Comparison of ENCODE assay signal across 8 mouse cellular contexts in genomic region chr2:27572928-27573627, GRCm38 (mm10). TPM values are rescaled to one million over a fixed set of nuclear protein-coding genes. Genes with fewer than 3 reads are reported as not detected.
A peak's percentile ranks its signal among the peaks of the same experiment; 100 is the strongest.
DNase-seq lines count a peak whose midpoint lies in the region; ATAC-seq lines count a peak whose summit lies in the region.

No protein-coding gene starts in this region.

- H3K9ac ChIP-seq in intestine, embryonic 16.5 days (ENCODE audit: low read depth, low read length): no peak overlapping the region
- no peak overlapping the region for H3K9ac ChIP-seq in midbrain, embryonic 15.5 days

- H3K27ac ChIP-seq in intestine, embryonic 16.5 days (ENCODE audit: low read length): 0 out of 2 replicates have a peak overlapping the region, but pooled peaks have one; percentile 47
- H3K27ac ChIP-seq in midbrain, embryonic 15.5 days: peak overlapping the region; percentile 81

- 37% methylated on average over 18 of the region's 18 CpGs for WGBS in intestine, embryonic 16.5 days
- WGBS in midbrain, embryonic 15.5 days: 26% methylated on average over 18 of the region's 18 CpGs

- no peak overlapping the region for H3K4me2 ChIP-seq in intestine, embryonic 16.5 days (ENCODE audit: low read depth, low read length)
- H3K4me2 ChIP-seq in midbrain, embryonic 15.5 days: peak overlapping the region; percentile 27

- no peaks in the 10 kb centered on the region for H3K9me3 ChIP-seq in intestine, embryonic 16.5 days (ENCODE audit: control insufficient read depth, low read length)
- no peaks in the 10 kb centered on the region for H3K9me3 ChIP-seq in midbrain, embryonic 15.5 days

- H3K4me1 ChIP-seq in intestine, embryonic 16.5 days (ENCODE audit: control insufficient read depth, insufficient read depth, low read length): peaks cover 19% of the 10 kb centered on the region
- peaks cover 20% of the 10 kb centered on the region for H3K4me1 ChIP-seq in midbrain, embryonic 15.5 days

- intact Hi-C loops in left cerebral cortex, postnatal 14 days (cut with DNase I): no loop called here

- H3K4me3 ChIP-seq in intestine, embryonic 16.5 days (ENCODE audit: low read length): no peak overlapping the region
- H3K4me3 ChIP-seq in midbrain, embryonic 15.5 days: 0 out of 2 replicates have a peak overlapping the region, but pooled peaks have one; percentile 7

- no peaks in the 10 kb centered on the region for H3K27me3 ChIP-seq in intestine, embryonic 16.5 days (replicated peaks; ENCODE audit: control insufficient read depth, insufficient read depth, low read length)
- H3K27me3 ChIP-seq in midbrain, embryonic 15.5 days (replicated peaks): 0 out of 2 replicates have a peak, but pooled peaks cover 3% of the 10 kb centered on the region

- ATAC-seq in cerebellum, adult (ENCODE audit: insufficient number of reproducible peaks, low FRiP score, low TSS enrichment): no peak
- ATAC-seq in intestine, embryonic 16.5 days: peak; percentile 67
- peak; percentile 94 for ATAC-seq in midbrain, embryonic 15.5 days (replicated peaks)

- no peaks in the 10 kb centered on the region for H3K36me3 ChIP-seq in intestine, embryonic 16.5 days (ENCODE audit: control insufficient read depth, insufficient read depth, low read length)
- no peaks in the 10 kb centered on the region for H3K36me3 ChIP-seq in midbrain, embryonic 15.5 days (replicated peaks)

- DNase-seq in cerebellum, adult 18-20 months: peak; percentile 8 to 19
- peak; percentile 28 for DNase-seq in embryo, embryonic 9.5 days (ENCODE audit: extremely low spot score)
- DNase-seq in heart, adult 11 months: peak; percentile 98
- peak; percentile 85 to 93 for DNase-seq in left cerebral cortex, postnatal 14 days (ENCODE audit: low spot score in 2 of 2)
- DNase-seq in c-Kit-positive CD71-positive TER-119-positive erythroid progenitor cells, embryonic 14.5 days (ENCODE audit: low spot score): no peak

RNA-seq across cellular contexts. Expression of gene Wdr5, which starts 58.1 kb away (rescaled TPM):
- 40.0 and 44.8 TPM in 2 replicates for polyA plus RNA-seq in intestine, embryonic 16.5 days (2015; fragmentation: Nextera tagmentation; extraction: Ambion mirVana)
- total RNA-seq in left cerebral cortex, postnatal 14 days (2021): 10 to 100 TPM; 34.9 to 37.3 TPM
- polyA plus RNA-seq in midbrain, embryonic 15.5 days (2015; fragmentation: Nextera tagmentation; extraction: Ambion mirVana): 48.2 and 51.3 TPM in 2 replicates
